Mouse (Mus musculus) layer of hippocampus, postnatal 10 days (tissue): ENCODE results near the gene Vopp1. TPM values are rescaled to one million over a fixed set of nuclear protein-coding genes. Genes with fewer than 3 reads are reported as not detected.
"Not testable (repeated sequence)": the region's sequence is repeated elsewhere in the genome, so short reads cannot be mapped to it uniquely, and the experiment has no call there.

Experiments used
- DNase-seq, 2 experiments: peaks; one replicate each; pipeline ENCODE4 v3.0.0; 2021; ENCODE audit warnings: low spot score in 2 of 2
- long read RNA-seq: library from polyadenylated mRNA; stranded (forward); transcript quantifications from one replicate; pipeline ENCODE4 v2.0.0, GENCODE M21; 2023
- total RNA-seq, 2 experiments: library from RNA; stranded (reverse); gene quantifications; 2 replicates each; pipeline ENCODE4 v1.2.3; 2021

Vopp1 gene
- total RNA-seq: 10 to 100 TPM; 71.8 to 79.0 TPM
- long read RNA-seq, full-length matches to known transcripts: 66 of 92 reads
- long read RNA-seq, partial matches to known transcripts: 1 of 92 reads
- long read RNA-seq, other reads (novel, unspliced or antisense): 25 of 92 reads

DNA sequence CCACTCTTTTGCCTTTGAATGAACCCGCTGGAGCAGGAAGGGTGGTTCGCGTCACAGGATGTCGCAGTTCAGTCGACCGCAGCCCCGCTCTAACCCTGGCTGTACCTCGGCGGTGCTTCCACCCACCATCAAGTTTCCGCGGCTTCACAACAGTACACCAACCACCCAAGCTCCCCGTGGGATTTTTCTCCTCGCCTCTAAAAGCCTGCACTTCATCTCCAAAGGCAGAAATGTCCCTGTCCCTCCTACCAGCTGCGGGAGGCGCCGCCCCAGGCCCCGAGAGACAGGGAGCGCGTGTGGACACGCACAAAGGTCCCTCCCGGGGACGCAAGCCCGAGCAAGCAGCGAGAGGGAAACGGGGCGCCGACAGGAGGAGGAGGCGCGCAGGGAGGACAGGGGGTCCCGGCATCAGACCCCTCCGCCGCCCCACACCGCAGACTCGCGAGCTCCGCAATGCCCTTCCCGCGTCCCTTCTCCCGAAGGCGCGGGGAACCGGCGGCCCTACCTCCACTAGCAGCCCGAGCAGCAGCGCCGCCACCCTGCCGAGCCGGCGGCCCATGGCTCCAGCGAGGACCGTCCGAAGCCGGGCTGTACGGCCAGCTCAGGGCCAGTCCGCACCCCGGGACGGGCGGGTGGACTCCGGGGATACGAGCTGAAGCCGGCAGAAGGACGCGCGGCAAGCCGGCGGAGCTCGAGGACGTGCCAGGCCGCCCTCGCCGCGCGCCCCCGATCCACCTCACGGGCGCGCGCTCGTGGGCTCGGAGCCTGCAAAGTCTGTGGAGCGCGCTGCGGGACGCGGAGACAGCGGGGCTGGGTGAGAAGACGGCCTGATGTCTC, at the start of gene Vopp1:
Gene Vopp1, minus strand, starts transcription at position 738 of the 837 bp plus-strand sequence.
- DNase-seq: peak; percentile 71 to 84

DNA sequence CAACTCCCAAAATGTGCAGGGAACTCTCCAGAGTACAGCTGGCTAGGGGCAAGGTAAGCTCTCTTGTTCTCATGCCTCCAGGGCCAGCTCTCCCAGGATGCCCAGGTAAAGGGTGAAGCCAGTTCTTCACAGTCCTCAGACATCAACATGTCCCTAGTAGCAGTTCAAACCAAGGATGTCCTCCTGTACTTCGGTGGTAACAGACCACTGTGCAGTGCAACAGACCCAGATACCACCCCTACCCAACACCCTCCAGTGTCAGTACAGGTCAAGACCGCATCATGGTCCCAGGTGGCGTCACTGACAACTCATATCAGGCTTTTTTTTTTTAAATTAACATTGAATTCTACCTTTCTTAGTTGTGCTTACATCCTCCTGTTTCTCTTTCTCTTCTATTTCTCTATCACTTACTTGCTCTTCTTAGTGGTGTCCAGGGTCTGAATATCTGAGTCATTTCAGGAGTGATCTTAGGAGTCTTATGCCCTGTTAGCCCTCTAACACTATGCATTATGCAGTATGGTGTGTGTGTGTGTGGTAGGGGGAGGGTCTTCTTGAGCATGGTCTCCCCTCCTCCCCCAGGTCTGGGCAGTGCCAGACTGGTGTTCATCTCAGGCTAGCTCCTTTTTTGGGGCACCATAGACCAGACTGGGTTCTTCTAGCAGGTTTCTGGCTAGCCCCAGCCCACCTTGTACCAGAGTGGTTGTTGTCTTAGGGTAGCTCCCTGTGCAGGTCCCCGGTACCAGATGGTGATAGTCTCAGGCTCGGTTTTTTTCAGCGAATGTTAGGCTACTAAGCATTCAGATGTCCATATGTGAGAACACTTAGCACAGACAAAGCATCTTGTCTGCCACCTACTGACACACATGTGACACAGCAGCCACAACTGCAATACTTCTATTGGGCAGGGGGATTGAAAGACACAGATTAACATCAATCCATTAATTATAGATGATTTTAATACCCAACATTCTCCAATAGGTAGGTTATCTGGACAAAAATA, 34.4 kb upstream of the Vopp1 start:
- DNase-seq: peak; percentile 19 to 38

DNA sequence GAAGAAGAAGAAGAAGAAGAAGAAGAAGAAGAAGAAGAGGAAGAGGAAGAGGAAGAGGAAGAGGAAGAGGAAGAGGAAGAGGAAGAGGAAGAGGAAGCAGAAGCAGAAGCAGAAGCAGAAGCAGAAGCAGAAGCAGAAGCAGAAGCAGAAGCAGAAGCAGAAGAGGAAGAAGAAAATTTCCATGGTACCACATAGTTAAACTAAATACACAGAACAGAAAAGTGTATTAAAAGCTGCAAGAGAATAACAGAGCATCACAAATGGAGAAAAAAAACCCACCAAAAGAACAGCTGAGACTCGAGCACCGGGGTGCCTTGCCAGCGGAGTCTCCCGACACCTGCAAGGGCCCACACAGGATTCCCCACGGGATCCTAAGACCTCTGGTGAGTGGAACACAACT, 26.2 kb upstream of the Vopp1 start:
- not testable (repeated sequence) for DNase-seq

DNA sequence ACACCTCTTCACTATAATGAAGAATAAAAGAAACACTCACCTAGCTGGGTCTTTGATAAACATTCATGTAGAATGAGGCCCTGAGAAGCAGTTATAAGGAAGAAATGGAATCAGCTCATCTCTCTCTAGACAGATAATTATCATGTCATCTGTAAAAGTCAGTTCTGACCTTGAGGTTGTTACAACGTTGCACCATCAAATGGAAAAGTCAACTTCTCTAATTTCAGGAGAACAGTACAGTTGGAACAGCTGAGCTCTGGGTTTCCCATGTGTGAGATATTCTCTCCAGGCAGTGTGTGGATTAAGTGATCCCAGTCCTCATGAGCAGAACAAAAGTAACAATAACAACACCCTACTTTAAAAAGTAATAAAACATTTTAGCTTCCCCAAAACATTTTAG, 25.3 kb upstream of the Vopp1 start, which contains the start of gene Vmn1r21:
Gene Vmn1r21, minus strand, starts transcription at position 58 of the 400 bp plus-strand sequence.
- no peak for DNase-seq

DNA sequence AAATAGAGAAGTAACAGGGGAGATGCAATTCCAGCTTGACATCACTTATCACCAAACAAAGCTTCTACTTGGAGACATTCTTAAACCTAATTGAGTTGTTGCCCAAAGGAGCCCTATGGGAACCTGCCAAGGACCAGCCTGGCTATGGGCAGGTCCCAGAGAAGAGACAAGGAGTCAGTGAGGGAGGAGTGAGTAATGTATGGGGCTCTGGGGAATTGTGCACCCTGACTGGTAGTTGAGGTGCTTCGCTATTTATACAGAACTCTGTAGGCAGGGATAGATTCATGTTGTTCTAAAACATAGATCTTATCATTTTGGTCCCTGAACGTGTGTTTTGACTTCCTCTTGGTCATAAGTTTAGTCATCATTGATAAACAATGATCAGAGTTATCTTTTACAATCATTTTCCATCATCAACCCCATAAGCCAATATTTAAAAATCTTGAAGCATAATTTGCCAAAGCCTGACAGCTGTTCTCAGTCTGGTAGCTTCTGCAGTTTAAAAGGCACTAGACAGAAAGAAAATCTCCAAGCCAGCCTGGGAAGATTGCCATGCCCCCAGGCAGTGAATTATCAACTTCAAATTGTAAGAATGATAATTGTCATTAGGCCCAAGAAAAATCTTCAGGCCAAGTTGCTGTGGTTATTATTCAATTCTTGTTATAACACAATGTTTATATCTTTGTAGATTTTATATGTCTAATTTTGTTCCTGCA, 14.9 kb upstream of the Vopp1 start:
- peak in 1 of 2 experiments; percentile 28 for DNase-seq

DNA sequence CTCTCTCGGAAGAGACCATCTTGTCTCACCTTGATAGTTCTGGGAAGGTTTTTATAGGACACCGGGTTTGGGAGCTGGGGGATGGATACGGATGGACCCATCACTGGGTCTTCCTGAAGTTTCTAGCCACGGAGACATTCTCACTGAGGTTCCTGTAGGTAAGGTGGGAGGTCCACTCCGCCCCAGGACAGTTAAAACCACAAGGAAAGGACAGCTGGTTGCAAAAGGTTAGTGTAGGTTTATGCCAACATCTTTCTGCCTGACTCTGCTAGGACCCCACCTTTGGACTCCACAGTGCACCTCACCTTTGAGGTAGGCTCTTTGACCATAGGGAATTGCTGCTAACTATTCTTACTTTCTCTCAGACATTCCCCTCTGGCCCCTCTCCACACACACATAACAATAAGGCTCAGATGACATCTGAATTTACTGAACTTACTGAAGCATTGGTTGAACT, 328 bp upstream of the Vopp1 start:
- no peak for DNase-seq

DNA sequence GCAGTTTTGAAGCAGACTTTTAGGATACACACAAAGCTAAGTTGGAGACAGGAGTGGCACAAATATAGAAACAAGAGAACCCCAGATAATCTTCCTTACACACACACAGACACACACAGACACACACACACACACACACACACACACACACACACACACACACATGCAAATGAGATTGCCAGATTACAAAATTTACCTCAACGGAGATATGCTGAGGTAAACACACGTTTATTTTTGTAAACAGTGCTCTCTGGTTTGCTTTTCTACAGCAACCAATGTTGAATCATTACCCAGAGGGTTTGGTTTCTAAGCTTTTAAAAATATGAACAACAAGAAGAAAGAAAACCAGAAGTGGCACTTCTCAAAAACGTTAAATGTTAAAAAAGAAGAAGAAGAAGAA, 1.5 kb downstream of the Vopp1 start:
- no peak for DNase-seq

DNA sequence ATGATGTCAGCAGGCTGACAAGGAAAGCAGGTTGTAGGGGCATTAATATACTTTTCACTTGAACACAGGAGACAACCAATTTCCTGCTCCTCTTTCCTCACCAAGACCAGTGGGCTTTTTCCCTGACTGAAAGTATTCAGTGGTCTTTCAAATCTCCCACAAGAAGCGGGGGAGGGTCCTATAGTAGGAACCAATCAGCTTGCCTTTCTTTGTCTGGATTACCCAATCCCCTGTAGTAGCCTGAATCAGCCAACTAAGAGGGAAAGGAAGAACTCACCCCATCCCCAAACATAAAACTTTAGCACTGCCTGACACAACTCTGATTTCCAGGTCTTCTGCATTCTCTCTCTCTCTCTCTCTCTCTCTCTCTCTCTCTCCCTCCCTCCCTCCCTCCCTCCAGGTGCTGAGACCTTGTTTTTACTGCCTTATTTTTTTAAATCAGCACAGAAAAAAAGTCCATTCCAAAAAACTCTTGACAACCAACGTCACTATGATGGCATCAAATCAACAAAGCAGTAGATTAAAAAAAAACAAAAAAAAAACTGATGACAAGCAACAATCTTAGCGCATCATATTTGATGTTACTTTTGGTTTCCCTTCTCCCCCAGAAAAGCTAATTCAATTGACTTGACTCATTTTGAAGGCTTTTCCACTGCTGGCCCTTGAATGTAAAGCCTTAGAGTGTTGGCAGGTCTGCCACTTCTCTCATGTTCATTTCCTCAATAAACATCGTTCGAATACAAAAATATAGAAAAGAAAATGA, 2.1 kb downstream of the Vopp1 start:
- no peak for DNase-seq

DNA sequence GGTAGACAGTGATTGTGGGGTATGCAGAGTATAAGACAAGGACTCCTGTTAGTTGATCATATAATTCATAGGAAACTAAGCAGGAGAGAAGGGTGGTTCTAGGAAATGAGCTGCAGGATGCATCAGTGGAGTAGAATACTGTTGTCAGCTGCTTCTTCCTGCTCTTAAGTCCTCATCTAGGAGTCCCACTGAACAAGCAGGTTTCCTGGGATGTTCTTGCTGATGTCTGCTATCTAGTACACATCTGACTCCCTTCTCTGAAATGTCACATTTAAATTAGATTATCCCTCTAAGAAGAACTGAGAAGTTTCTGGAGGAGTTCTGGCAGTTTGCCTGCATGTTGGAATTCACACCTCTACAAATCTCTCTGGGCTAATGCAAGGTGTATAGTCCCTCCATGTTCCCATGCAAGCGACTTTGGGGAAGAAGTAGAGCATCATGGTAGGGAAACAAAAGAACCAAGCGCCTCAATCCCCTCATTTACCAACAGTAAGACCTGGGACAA, 10.5 kb downstream of the Vopp1 start:
- DNase-seq: no peak

DNA sequence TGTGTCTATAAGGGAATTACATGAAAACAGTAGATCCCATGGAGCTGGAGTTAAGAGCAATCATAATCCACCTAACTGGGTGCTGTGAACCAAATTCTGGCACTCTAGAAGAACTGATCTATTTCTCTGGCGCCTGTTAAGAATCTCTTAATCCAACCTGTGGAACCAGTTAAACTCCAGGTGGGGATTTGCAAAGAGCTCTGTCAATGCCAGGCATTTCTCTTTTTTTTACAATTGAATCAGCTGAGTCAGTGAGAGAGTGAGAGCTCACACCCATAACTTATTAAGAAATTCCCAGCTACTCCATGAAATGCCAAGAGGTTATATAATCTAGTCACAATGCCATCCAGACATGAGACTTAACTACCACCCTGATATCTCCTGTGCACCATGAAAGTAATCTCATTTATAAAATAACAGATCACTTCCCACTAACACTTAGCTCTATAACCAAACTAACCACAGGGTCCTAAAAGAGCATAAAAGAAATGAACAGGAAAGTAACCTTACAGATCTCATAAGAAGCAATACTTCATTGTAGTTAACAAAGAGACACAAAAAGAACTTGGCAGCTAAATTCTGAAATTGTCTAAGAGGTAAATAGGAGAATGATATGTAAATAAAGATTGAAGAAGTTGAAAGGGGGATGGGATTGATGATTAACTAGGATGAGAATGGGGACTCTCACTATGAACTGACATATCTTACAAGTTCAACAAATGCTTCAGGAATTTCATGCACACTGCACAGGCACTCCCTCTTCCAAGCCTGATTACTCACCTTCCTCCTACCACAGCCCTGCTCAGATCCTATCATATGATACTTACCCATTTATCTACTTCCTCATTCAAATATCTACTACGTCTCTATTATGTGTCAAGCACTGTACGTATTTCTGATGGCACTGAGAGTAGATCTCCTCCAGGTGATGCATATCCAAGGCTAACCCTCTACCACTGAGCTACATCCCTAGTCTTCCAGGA, 12.9 kb downstream of the Vopp1 start:
- no peak for DNase-seq

DNA sequence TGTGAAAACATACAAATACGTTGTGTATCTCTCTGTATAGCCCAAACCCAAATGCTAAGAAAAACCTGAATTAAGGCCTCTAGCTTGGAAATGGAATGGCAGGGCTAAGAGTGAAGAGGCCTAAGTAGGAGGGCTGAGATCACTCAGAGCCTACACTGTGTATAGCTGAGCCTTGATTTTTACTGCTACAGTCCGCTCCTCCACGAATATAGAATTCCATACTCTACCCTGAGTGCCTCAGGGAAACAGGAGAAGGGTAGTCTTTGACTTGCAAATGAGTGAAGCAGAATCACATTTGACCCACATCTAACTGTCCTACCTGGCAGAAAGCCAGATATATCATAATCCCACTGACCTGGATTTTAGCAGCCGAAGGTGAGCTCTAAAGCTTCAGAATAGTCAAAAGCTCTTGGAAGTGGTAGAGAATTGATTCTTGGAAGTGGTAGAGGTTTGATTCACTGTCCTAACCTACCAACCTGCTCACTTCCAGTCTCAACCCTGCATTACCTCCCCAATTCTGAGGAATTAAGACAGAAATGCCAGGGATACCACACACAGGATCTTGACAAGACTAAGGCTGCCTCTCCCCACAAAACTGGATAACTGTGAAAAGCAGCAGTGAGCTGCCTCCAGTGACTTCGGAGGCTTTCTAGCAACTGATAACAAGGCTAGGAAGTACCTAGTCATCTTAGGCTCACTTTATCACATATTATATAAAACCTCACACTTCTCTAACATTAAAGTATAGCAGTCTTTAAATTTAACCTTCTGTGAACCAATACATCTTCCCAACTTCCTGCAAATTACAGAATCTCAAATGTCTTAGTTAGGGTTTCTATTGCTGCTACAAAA, 19.5 kb downstream of the Vopp1 start:
- DNase-seq: no peak

DNA sequence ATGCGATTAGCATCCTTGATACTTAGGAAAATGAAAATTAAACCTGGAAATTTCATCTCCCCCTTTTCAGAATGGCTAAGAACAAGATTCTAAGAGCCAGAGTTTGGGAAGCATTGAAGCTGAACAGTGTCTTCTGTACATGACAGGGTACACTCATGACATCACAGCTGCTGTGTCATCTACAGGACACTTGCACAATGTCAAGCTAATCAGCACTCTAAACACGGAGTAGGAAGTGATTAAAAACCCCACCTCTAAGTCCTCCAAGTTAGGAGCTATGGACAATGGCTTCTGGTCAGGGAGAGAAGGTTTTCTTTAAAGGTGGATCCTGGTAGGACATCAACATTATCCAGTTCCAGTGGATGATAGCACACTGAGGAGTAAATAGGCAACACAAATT, 21.8 kb downstream of the Vopp1 start:
- DNase-seq: no peak

DNA sequence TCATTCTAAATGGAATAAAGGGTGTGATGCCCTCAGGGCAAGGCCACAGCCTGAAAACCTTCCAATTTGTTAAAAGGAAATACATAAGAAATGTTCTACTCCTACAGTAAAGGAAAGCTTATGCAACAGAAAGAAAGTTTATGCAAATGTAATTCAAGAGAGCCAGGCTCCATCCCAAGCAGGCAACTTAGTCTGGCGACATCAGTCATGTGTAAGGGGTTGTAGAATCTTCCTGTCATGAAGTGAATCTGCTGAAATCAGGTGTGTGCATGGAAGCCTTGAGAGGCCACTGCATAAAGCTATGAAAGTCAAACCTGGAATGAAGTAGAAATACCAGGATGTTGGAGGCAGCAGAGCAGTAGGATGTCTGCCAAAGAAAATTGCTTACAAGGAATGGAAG, 26.0 kb downstream of the Vopp1 start:
- DNase-seq: no peak

DNA sequence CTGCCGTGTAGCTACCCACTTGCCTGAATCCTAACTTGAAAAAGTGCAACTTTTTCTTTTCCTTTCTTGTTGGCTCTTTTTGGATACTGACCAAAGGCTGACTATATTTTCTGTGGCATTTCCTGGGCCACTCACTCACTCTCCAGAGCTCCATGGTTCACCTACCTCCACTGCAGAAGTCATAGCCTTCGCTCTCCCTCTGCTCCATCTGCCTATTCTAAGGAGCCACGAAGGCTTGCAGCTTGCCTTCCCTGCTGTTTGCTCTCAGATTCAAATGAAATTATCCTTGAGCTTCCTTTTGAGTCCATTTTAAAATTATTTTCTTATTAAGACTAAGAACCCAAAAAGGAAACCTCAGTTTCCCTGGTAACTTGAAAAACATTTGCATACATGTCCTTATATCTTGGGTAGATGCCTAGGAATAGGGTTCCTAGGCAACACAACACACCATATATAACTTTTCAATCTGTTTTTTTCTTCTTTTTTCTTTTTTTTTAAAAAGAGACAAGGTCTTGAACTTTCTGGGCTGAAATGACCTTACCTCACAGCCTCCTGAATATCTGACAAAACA, 28.0 kb downstream of the Vopp1 start:
- DNase-seq: no peak

DNA sequence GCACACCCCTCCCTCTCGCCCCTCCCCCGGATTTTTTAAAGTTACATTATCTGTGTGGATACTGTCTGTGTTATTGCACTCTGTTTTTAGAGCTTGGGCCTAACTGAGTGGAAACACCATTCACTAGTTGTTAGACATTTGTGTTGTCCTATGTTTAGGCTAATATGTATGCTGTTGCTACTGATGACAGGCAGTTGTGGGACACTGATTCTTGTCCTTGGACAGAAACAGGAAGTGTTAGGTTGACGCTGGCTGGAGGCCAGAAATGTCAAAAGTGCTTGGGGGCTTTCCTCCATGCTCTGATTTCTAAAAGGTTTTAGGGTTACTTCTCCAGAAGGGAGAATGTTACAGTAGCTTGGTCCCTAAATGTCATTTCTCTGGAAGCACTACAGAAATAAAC, 29.1 kb downstream of the Vopp1 start:
- no peak for DNase-seq

DNA sequence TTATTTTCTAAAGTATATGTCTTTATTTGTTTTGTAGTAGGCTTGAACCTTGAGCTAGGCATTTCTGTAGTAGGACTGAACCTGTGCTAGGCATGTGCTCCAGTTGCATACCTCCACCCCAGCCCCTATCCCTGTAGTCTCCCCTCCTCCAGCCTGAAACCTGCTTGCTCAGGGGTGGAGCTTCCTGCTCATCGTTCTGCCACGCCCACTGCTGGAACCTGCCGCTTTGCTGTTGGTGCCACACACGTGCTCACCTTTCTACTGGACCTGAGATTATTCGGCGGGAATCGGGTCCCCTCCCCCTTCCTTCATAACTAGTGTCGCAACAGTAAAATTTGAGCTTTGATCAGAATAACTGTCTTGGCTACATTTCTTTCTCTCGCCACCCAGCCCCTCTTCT, 32.1 kb downstream of the Vopp1 start:
- not testable (repeated sequence) for DNase-seq

DNA sequence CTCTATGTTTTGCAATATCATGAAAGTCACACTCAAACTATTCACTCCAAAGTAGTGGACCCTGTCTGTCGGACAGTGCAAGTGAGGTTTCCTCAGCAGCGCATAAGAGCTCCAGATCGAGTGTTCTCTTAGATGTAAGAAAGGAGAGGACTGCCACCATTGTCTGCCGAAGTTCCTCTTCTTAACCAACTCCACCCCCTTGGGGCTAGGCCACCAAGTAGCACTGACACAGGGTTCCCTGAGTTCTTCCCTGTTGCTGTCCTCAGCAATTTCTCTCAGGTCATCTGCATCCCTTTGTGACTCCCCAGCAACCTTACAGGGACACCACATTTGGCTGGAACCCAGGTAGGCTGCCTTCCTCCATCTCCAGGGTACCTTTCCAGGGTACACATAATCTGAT, 34.4 kb downstream of the Vopp1 start:
- DNase-seq: no peak
